ENCODE assay signal across 8 mouse cellular contexts in genomic region chr6:125148926-125149568, GRCm38 (mm10). TPM values are rescaled to one million over a fixed set of nuclear protein-coding genes. Genes with fewer than 3 reads are reported as not detected.
A peak's percentile ranks its signal among the peaks of the same experiment; 100 is the strongest.
DNase-seq lines count a peak whose midpoint lies in the region; ATAC-seq lines count a peak whose summit lies in the region.

No protein-coding gene starts in this region.

- H3K4me3 ChIP-seq in embryonic facial prominence, embryonic 12.5 days, result 0 out of 2 replicates have a peak overlapping the region, but pooled peaks have one; percentile 0
- H3K4me3 ChIP-seq in neural tube, embryonic 12.5 days, result no peak overlapping the region

- intact Hi-C loops in heart, postnatal 36 days (cut with DNase I), result loop anchor here (2.0 to 5.0 kb wide), 2 partner anchors 16 to 123 kb away; no protein-coding TSS in a partner anchor

- no peaks in the 10 kb centered on the region for H3K27me3 ChIP-seq in embryonic facial prominence, embryonic 12.5 days
- no peaks in the 10 kb centered on the region for H3K27me3 ChIP-seq in neural tube, embryonic 12.5 days (replicated peaks)

- WGBS in embryonic facial prominence, embryonic 12.5 days, result 81% methylated on average over 16 of the region's 16 CpGs
- 85% methylated on average over 16 of the region's 16 CpGs for WGBS in neural tube, embryonic 12.5 days

- H3K36me3 ChIP-seq in embryonic facial prominence, embryonic 12.5 days, result peaks cover 37% of the 10 kb centered on the region
- peaks cover 30% of the 10 kb centered on the region for H3K36me3 ChIP-seq in neural tube, embryonic 12.5 days

- no peaks in the 10 kb centered on the region for H3K9me3 ChIP-seq in embryonic facial prominence, embryonic 12.5 days
- H3K9me3 ChIP-seq in neural tube, embryonic 12.5 days, result no peaks in the 10 kb centered on the region

- H3K4me1 ChIP-seq in embryonic facial prominence, embryonic 12.5 days, result peaks cover 34% of the 10 kb centered on the region
- H3K4me1 ChIP-seq in neural tube, embryonic 12.5 days, result peaks cover 51% of the 10 kb centered on the region

- no peak for ATAC-seq in embryonic facial prominence, embryonic 12.5 days (ENCODE audit: insufficient number of reproducible peaks, insufficient read depth, low FRiP score, low TSS enrichment)
- ATAC-seq in neural tube, embryonic 12.5 days (ENCODE audit: low FRiP score, low read depth), result no peak

- DNase-seq in right cerebral cortex, adult 2 months (ENCODE audit: low spot score in 2 of 2), result peak; percentile 53 to 70
- no peak for DNase-seq in right cerebral cortex, postnatal 36 days (ENCODE audit: low spot score in 2 of 2)
- peak; percentile 57 to 59 for DNase-seq in heart, postnatal 36 days
- DNase-seq in layer of hippocampus, postnatal 14 days (ENCODE audit: low spot score in 2 of 2), result peak; percentile 63 to 72
- DNase-seq in thymus, postnatal 10 days (ENCODE audit: low spot score in 2 of 2), result no peak
- DNase-seq in adrenal gland, adult 8-10 months, result no peak

- no peak overlapping the region for H3K4me2 ChIP-seq in embryonic facial prominence, embryonic 12.5 days (replicated peaks)
- H3K4me2 ChIP-seq in neural tube, embryonic 12.5 days (replicated peaks), result peak overlapping the region; percentile 41

- peak overlapping the region; percentile 63; the same call in 1 of the 2 replicates for H3K27ac ChIP-seq in embryonic facial prominence, embryonic 12.5 days
- no peak overlapping the region for H3K27ac ChIP-seq in neural tube, embryonic 12.5 days

- no peak overlapping the region; the same call in 1 of the 2 replicates for H3K9ac ChIP-seq in embryonic facial prominence, embryonic 12.5 days
- H3K9ac ChIP-seq in neural tube, embryonic 12.5 days, result 0 out of 2 replicates have a peak overlapping the region, but pooled peaks have one; percentile 35

RNA-seq across cellular contexts. Expression of gene Iffo1, which starts 4.0 kb away (rescaled TPM):
- polyA plus RNA-seq in embryonic facial prominence, embryonic 12.5 days (2016; fragmentation: Nextera tagmentation; extraction: Ambion mirVana), result 19.1 and 24.0 TPM in 2 replicates
- total RNA-seq in heart, postnatal 36 days (2021), result 1 to 10 TPM; 6.6 to 9.4 TPM
- total RNA-seq in layer of hippocampus, postnatal 14 days (2021), result 10 to 100 TPM; 64.7 to 73.2 TPM
- polyA plus RNA-seq in neural tube, embryonic 12.5 days (2016; fragmentation: Nextera tagmentation; extraction: Ambion mirVana), result 21.9 and 22.6 TPM in 2 replicates
- 10 to 100 TPM; 15.2 to 60.0 (median 37.1) TPM for total RNA-seq in adrenal gland, adult 8-10 months (2022)

RNA-seq across cellular contexts. Expression of gene Gapdh, which starts 17.2 kb away (rescaled TPM):
- polyA plus RNA-seq in embryonic facial prominence, embryonic 12.5 days (2016; fragmentation: Nextera tagmentation; extraction: Ambion mirVana), result 1,846 and 1,855 TPM in 2 replicates
- 1,000 to 10,000 TPM; 4,473 to 4,723 TPM for total RNA-seq in heart, postnatal 36 days (2021)
- 1,000 to 10,000 TPM; 2,098 to 2,176 TPM for total RNA-seq in layer of hippocampus, postnatal 14 days (2021)
- 1,605 and 1,721 TPM in 2 replicates for polyA plus RNA-seq in neural tube, embryonic 12.5 days (2016; fragmentation: Nextera tagmentation; extraction: Ambion mirVana)
- total RNA-seq in adrenal gland, adult 8-10 months (2022), result 1,000 to 10,000 TPM; 1,769 to 2,176 (median 2,111) TPM

RNA-seq across cellular contexts. Expression of gene Nop2, which starts 17.3 kb away (rescaled TPM):
- 68.0 and 70.1 TPM in 2 replicates for polyA plus RNA-seq in embryonic facial prominence, embryonic 12.5 days (2016; fragmentation: Nextera tagmentation; extraction: Ambion mirVana)
- total RNA-seq in heart, postnatal 36 days (2021), result 10 to 100 TPM; 20.3 to 21.0 TPM
- total RNA-seq in layer of hippocampus, postnatal 14 days (2021), result 10 to 100 TPM; 29.2 to 30.5 TPM
- 53.9 and 56.3 TPM in 2 replicates for polyA plus RNA-seq in neural tube, embryonic 12.5 days (2016; fragmentation: Nextera tagmentation; extraction: Ambion mirVana)
- 10 to 100 TPM; 41.6 to 48.8 (median 43.4) TPM for total RNA-seq in adrenal gland, adult 8-10 months (2022)

RNA-seq across cellular contexts. Expression of gene Ncapd2, which starts 42.5 kb away (rescaled TPM):
- 186 and 191 TPM in 2 replicates for polyA plus RNA-seq in embryonic facial prominence, embryonic 12.5 days (2016; fragmentation: Nextera tagmentation; extraction: Ambion mirVana)
- 10 to 100 TPM; 20.8 to 25.3 TPM for total RNA-seq in heart, postnatal 36 days (2021)
- 10 to 100 TPM; 26.8 to 29.8 TPM for total RNA-seq in layer of hippocampus, postnatal 14 days (2021)
- polyA plus RNA-seq in neural tube, embryonic 12.5 days (2016; fragmentation: Nextera tagmentation; extraction: Ambion mirVana), result 131 and 140 TPM in 2 replicates
- total RNA-seq in adrenal gland, adult 8-10 months (2022), result 10 to 100 TPM; 10.6 to 40.2 (median 26.6) TPM

RNA-seq across cellular contexts. Expression of gene Mrpl51, which starts 42.6 kb away (rescaled TPM):
- polyA plus RNA-seq in embryonic facial prominence, embryonic 12.5 days (2016; fragmentation: Nextera tagmentation; extraction: Ambion mirVana), result 191 and 206 TPM in 2 replicates
- 100 to 1,000 TPM; 308 to 334 TPM for total RNA-seq in heart, postnatal 36 days (2021)
- total RNA-seq in layer of hippocampus, postnatal 14 days (2021), result 10 to 100 TPM; 67.7 to 74.4 TPM
- 157 and 169 TPM in 2 replicates for polyA plus RNA-seq in neural tube, embryonic 12.5 days (2016; fragmentation: Nextera tagmentation; extraction: Ambion mirVana)
- 100 to 1,000 TPM; 155 to 179 (median 167) TPM for total RNA-seq in adrenal gland, adult 8-10 months (2022)

Comparison
In these comparisons a context has a peak if more than half of its experiments do, and no peak if none do; other contexts are left out.
1. DNase-seq: peak in right cerebral cortex, adult 2 months (2 of 2), heart, postnatal 36 days (2 of 2) and layer of hippocampus, postnatal 14 days (2 of 2); none in right cerebral cortex, postnatal 36 days (0 of 2), thymus, postnatal 10 days (0 of 2) and adrenal gland, adult 8-10 months (single experiment).